Mouse (Mus musculus): ENCODE data around the gene Uroc1. TPM values are rescaled to one million over a fixed set of nuclear protein-coding genes. Genes with fewer than 3 reads are reported as not detected.

The Uroc1 gene
- total RNA-seq, 2 experiments from 2014 or later, result not detected

Other genes starting within 250 kb of the Uroc1 start
- gene Vmn1r50, start 231.9 kb upstream of the Uroc1 start, total RNA-seq (2015), result not detected in 2 replicates
- gene Vmn1r50, start 231.9 kb upstream of the Uroc1 start, total RNA-seq (2017), result not detected in 2 replicates
- gene Vmn1r51, start 210.7 kb upstream of the Uroc1 start, total RNA-seq (2015), result not detected in 2 replicates
- not detected in 2 replicates for gene Vmn1r51, start 210.7 kb upstream of the Uroc1 start, total RNA-seq (2017)
- gene Vmn1r52, start 158.5 kb upstream of the Uroc1 start, total RNA-seq (2015), result not detected in 2 replicates
- gene Vmn1r52, start 158.5 kb upstream of the Uroc1 start, total RNA-seq (2017), result not detected in 2 replicates
- not detected in 2 replicates for gene V1ra8, start 130.5 kb upstream of the Uroc1 start, total RNA-seq (2015)
- gene V1ra8, start 130.5 kb upstream of the Uroc1 start, total RNA-seq (2017), result not detected in 2 replicates
- not detected in 2 replicates for gene Vmn1r53, start 108.8 kb upstream of the Uroc1 start, total RNA-seq (2015)
- not detected in 2 replicates for gene Vmn1r53, start 108.8 kb upstream of the Uroc1 start, total RNA-seq (2017)
- not detected in 2 replicates for gene Vmn1r54, start 87.0 kb upstream of the Uroc1 start, total RNA-seq (2015)
- not detected in 2 replicates for gene Vmn1r54, start 87.0 kb upstream of the Uroc1 start, total RNA-seq (2017)
- not detected in 2 replicates for gene BC048671, start 32.1 kb upstream of the Uroc1 start, total RNA-seq (2015)
- not detected in 2 replicates for gene BC048671, start 32.1 kb upstream of the Uroc1 start, total RNA-seq (2017)
- 9.0 and 12.4 TPM in 2 replicates for gene Chst13, start 8.1 kb upstream of the Uroc1 start, total RNA-seq (2015)
- 4.4 and 6.3 TPM in 2 replicates for gene Chst13, start 8.1 kb upstream of the Uroc1 start, total RNA-seq (2017)
- gene Zxdc, start 36.2 kb downstream of the Uroc1 start, total RNA-seq (2015), result 10.2 and 11.1 TPM in 2 replicates
- gene Zxdc, start 36.2 kb downstream of the Uroc1 start, total RNA-seq (2017), result 9.9 and 16.1 TPM in 2 replicates
- gene Cfap100, start 95.5 kb downstream of the Uroc1 start, total RNA-seq (2015), result not detected in 2 replicates
- gene Cfap100, start 95.5 kb downstream of the Uroc1 start, total RNA-seq (2017), result not detected in 2 replicates
- not detected in 2 replicates for gene Klf15, start 129.3 kb downstream of the Uroc1 start, total RNA-seq (2015)
- not detected in 2 replicates for gene Klf15, start 129.3 kb downstream of the Uroc1 start, total RNA-seq (2017)
- 0.31 and 0.68 TPM in 2 replicates for gene Aldh1l1, start 153.1 kb downstream of the Uroc1 start, total RNA-seq (2015)
- 0.45 and 0.55 TPM in 2 replicates for gene Aldh1l1, start 153.1 kb downstream of the Uroc1 start, total RNA-seq (2017)

Data from megakaryocyte, adult 5-6 weeks (primary cell).